Mouse (Mus musculus) layer of hippocampus, postnatal 14 days (tissue): ENCODE results near the gene Grm4. TPM values are rescaled to one million over a fixed set of nuclear protein-coding genes. Genes with fewer than 3 reads are reported as not detected.

Experiments
- DNase-seq, 2 experiments: peaks; one replicate each; pipeline ENCODE4 v3.0.0; 2021 to 2022; ENCODE audit warnings: low spot score in 2 of 2, mixed read lengths in 1 of 2
- total RNA-seq, 2 experiments: library from RNA; stranded (reverse); gene quantifications; 2 replicates each; pipeline ENCODE4 v1.2.3; 2021

Gene Grm4
- total RNA-seq, 2 experiments from 2014 or later = 10.7 to 19.3 TPM

DNA sequence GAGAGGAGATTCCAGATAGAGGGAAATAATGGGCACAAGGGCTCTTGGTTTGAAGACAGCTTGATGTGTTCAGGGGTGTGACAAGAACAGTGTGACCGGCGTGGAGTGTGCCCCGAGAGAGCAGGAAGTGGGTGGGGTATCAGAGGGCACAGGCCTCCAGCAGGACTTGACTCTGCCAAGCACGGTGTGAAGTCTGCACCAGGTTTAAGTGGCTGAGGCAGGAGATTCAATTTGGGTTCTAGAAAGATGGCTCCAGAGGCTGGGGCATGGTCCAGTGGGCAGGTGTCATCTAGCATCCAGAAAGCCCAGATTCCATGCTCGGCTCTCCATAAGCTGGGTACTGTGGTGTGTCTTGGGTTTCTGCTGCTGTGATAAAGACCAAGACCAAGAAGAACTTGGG lies 23.4 kb downstream of the Grm4 start:
- no peak for DNase-seq

DNA sequence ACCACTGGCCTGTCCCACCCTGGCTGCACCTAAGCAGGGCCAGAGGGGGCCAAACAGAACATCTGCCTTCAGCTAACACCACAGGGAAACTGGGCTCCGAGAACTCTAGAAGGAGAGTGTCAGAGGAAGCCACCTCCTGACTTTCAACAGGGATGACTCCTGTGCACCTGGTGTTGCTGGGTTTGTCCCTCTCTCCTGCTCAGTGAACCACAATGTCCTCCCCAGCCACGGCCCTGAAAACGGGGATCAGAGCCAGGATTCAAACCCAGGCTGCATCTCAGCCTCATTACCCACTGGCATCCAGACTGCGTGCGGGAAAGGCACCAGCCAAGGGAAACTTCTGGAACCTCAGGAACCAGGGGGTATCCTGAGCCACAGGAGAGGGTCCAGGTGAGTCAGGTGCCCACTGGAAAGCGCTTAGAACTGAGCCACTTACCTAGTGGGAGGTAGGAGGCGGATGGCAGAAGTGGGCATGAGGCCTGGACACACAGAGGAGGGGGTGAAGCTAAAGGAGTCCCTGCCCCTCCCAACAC lies 26.1 kb downstream of the Grm4 start:
- DNase-seq = no peak

DNA sequence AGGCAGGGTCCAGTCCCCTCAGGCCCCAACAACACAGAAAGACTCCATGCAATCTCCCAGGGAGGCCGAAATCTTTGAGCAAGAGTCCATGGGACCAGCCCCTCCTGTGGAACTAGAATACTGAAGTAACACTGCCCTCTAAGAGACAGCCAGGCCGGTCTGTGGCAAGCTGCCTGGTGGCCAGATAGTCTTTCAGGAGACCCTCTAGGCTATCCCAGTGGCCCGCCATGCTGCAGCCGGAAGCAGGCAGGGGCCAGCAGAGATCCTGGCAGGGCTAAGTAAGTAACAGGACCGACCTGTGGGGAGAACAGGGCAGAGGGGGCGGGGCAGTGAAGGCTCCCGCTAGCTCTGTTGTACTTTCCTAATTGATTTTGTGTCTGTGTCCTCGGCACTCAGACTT lies 27.2 kb downstream of the Grm4 start:
- DNase-seq = no peak

DNA sequence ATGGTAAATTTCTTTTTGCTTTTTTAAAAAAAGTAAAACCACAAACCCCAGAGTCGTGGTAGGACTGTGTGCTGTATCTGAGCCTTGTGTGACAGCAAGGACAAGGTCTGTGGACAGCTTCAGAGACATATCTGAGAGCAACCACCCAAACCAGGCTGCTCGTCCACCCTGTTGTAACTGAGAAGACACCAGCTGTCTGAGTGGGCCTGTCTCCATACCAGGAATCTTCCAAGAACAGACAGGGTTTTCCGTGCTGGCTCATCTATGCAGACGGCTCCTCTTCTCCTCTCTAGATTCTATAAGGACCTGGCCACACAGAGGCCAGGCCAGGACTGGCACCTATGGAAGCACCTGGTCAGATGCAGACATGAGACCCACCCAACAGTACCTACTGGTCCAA lies 27.8 kb downstream of the Grm4 start:
- no peak for DNase-seq

DNA sequence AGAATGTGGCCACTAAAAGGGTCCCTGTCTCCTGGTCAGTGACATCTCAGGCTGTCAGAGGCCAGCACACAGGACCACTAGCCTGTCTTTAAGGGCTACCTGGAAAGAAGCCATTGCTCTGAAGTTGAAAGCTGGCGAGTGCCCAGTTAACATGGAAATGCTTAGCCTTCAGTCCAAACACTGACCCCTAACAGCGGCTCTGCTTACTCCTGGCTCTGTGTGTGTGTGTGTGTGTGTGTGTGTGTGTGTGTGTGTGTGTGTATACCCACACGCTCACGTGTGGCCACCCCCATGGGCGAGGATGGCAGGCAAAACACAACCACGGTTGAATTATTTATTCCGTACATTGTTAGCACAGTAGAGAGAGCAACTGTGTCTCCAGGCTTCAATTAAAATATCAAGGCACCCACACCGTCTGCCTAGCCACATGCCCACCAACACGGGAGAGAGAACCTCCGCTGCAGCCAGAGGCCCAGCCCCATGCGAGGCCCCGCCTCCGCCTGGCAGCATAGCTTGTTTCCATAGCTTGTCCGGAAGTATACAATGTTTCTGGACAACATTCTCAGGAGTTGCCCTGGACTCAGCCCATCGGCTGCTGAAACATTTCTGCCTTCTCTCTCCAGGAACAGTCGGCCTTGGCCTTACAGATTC lies 32.9 kb downstream of the Grm4 start:
- no peak for DNase-seq

DNA sequence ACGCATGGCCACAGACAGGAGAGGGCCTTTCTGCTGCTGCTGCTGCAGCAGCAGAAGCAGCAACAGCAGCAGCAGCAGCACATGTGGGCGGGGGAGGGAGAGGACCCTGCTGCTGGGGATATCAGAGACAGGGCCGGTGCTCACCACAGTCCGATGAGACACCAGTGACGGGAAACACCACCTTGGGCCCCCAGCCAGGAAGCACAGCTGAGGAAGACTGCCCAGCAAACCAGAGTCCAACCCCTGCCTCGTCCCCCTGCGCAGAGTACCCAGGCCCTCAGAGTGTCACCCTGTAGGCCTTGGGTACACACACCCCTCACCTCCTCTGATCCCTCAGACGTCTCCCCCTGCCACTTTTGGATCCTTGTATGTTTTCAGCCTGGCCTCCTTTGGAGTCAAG lies 35.3 kb downstream of the Grm4 start:
- no peak for DNase-seq

DNA sequence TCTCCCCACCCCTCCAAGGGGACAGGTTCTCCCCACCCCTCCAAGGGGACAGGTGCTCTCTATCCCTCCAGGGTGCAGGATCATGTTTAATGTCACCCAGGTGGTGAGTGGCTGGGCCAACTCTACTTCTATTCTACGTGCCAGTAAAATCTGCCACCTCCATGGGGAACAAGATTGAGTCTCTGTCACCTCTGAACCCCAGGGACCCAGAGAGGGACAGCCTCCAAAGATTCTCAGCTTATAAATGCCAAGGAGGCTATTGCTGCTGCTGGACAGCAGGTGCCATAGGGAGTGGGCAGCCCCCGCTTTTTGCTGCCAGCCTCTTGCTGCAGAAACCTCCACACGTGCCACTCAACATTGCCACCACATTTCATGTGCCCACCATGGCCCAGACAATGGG lies 37.6 kb downstream of the Grm4 start:
- DNase-seq = no peak

DNA sequence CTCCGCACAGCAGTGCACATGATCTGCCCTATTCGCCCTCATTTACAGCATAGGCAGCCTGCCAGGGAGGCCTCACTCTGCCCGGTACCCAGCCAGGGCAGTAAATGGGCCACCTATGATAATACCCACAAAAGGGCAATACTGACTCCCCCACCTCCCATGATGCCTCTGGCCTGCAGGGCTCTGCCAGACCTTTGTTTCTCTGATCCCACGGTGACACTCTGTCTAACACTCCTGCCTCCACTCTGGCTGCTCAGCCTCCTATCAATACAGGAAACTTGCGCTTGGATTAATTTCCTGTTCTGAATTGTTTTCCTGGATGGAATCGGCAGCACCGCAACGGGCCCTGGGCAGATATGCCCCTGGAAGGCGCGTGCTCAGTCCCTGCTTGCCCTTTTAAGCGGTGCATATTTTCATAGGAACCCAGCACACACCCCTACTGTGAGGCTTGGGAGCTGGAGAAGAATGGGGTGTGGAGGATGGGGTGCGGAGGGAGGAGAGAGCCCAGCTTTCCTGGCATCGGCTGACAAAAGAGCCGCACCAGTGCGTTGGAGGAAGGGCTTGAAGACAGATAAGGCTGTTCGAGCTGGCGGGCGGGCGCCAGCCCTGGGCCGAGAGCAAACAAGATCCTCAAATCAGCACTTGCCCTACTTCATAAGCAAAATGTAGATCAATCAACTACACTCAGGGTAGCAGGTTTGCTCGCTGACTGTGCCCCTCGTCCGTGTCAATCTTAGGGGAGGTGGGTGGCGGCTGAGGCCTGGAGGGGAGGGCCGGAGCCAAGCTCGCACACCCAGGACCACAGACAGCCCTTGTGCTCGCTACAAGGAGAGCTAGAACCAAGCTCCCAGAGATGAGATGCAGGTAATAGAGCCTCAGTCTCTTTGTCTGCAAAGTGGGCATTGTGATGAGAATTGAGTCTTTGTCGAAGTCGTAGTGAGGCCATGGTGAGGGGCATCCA lies 40.8 kb downstream of the Grm4 start:
- no peak for DNase-seq

DNA sequence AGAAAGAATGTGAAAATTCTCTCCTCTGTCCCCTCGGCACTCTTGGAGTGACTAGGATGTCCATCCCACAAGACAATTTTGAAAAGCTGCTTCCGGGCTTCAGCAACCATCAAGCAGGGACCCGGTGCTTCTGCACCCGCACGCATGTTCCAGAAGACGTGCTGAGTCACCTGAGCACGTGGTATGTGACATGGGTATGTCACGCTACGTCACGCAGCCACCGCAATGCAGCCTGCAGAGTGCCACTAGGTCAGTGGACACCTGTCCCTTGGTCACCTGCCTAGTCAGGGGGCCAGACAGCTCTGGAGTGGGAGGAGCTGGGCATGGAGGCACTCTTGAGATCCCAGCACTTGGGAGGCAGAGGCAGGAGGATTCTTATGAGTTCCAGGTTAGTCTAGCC lies 45.6 kb downstream of the Grm4 start:
- no peak for DNase-seq

DNA sequence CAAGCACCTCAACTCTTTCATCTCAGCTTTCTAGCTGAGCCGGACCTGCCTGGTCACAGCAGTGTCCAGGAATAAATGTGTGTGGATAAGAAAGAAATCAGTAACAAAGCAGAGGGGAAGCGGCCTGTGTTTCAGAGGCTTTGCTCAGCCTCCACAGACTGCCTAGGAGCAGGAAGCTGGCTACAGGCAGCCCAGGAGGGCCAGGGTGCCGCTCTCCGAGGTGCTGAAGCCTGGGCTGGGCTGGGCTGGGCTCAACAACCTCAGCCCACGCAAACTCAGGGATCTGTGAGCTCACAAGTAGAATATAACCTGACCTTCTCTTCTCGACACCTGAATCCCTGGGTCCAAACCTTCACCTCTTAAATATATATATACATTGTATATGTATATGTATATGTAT lies 54.6 kb downstream of the Grm4 start:
- no peak for DNase-seq

DNA sequence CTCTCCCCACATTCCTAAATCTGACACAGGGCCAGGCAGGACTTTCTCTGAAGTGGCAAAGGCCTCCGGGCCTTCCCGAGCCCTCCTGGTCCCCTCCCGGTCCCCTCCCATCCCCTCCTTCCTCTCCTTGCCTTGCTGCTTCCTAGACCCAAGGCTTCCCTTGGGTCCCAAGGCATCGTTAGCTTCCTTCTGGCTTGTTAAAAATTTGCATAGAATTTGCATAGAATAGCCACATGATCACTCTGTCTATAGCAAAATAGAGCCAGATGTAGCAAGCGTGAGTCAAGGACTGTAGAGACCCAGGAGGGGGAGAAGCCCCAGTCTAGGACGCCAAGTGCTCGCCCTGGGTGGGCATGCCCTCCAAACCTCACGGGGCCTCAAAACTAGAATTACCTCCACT lies 55.3 kb downstream of the Grm4 start:
- no peak for DNase-seq

DNA sequence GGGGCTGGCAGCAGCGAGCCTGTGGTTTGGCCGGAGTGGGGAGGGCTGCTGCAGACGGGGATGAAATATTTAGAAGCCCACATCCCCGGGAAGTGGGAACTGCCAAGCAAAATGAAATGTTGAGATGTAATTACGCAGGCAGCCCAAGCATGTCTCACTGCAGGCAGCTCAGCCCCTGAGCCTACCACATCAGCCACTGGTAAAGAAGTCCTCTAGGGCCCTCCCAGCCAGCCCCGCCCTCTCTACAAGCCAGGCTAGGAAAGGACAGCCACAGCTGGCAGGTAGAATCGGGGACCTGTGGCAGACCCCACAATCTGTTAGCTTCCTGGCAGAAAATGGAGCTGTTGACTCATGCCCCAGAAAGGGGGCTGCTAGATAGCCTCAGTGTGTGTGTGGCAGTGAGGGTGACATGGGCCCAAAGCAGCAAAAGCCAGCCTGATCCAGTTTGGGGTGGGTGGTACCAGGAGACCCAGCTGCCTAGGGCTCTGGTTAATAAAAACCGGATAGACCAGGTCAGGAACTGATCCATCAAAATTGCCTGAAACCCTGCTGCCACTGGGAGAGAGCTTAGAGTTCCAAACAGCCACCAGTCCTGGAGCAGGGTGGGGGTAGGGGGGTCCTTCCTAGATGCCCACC lies 56.8 kb downstream of the Grm4 start:
- DNase-seq = no peak

DNA sequence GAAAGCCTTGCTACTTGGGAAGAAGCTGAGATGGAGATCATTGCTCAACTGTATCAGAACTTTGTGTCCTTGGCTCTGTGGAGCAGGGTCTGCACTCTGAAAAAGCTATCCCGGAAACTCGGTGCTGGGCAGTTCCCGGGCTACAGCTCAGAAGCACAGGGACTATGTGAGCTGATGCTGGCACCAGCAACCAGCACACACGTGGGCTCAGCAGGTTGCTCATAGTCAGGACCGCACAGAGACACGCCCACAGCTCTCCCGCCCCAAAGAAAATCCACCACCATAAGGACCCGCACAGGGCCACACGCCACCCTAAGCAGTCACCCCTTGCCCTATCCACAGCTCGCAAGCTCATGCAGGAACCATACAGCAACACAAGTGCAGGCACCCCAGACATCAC lies 61.2 kb downstream of the Grm4 start:
- no peak for DNase-seq

DNA sequence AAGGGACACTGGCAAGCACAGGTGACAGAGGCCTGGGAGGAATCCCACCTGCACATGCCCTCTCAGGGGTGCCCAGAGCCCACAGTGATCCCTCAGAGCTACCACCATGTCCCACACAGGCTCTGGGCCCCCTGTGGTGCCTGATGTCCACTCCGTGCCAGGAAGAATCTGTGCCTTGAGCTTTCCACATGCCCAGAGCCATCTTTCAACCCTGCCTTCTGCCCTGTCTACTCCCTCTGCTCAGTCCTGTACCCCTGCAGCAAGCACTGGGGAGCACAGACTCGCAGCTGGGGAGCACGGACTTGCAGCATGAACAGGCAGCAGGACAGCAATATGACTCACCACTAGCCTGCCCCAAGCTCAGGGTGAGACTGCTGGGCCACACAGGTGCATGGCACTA lies 62.0 kb downstream of the Grm4 start:
- no peak for DNase-seq

DNA sequence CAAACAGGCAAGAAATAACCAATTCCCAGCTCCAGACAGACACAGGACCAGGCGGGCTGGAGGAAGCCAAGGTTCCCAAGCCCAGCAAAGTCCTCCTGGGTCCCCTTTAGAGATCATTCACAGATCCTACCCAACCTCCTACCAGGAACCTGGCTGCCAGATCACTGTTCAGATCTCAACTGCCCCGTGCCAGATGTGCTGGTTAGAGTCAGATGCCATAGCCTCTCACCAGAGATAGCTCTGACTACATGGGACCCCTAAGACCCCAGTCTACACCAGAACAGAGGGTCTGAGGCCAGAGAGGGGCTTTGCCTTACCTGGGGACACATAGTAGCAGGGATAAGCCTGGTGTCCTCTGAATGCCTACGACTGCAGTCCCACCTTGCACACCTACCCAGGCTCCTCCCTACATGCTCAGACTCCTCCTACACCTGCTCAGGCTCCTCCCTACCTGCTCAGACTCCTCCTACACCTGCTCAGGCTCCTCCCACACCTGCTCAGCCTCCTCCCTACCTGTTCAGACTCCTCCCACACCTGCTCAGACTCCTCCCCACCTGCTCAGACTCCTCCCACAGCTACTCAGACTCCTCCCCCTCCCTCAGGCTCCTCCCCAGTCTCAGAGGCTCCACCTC lies 63.2 kb downstream of the Grm4 start:
- no peak for DNase-seq

DNA sequence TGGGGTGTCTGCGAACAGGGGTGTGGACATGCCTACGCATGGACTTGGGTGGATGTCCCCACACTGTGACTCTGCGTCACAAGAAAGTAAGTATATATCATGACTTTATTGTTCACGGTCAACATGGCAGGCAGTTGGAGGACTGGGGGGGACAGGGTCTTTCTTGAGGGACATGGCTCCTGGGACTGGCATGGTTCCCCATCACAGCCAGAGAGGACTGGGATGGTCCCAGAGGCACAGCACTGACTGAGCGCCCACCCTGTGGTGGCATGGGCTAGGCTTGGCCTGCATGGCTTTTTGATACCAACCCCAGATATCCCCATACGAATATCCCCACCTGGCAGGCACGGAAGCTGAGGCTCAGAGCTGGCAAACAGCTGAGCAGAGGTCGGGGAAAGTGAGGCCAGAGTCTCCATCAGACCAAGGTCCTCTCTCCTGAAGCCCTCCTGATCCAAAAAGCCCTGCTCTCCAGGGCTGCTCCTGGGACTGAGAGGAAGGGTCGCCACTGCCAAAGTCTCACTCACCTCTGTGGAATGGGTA lies 64.1 kb downstream of the Grm4 start:
- no peak for DNase-seq

DNA sequence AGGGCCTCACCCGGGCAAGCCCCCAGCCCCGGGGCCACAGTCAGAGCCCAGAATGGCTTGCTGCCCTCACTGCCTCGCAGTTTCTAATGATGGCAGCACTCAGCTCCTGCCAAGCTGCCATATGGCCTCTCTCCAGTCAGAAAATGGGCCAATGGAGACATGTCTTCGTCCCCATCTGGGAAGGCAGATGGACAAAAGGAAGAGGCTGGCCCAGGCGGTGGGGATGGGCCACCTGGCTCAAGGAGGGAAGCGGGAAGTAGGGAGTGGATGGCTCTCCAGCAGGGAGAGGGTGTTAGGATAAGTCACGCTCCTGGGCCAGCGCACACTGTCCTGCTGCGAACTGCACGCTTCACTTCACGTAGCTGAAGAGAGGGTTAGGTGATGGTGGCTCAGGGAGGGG lies 64.8 kb downstream of the Grm4 start:
- DNase-seq = peak in 1 of 2 experiments; percentile 42

DNA sequence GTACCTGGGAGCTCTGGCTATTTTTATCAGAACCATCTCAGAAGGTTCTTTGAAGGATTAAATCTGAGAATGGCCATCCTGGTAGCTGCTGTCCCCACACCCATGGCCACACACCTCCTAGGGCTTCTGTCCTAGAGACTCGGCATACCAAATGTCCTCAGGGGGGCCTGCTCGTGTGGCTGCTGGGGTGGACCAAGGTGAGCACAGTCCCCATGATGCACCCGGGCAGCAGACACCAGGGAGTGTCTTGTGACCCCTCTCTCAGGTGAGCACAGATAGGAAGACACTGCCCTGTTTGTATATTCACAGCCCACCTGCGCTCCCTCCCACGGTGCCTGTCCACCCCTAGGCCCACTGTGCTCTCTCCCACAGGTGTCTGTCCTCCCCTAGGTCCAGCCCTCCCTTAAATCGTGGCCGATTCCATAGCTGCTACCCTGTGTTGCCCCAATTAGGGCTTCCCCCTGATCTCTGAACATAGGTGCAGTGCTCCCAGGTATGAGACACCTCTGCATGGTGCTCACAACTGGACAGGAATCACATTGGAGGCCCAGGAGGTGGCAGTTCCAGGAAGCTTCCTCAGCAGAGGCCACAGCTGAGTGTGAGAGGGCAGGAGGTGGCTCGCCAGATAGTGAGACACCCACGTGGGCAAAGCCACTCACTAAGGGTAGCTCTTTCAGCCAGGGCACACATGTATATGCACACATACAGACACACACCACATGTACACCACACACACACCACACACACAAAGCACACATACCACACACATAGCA lies 66.0 kb downstream of the Grm4 start:
- DNase-seq = no peak

DNA sequence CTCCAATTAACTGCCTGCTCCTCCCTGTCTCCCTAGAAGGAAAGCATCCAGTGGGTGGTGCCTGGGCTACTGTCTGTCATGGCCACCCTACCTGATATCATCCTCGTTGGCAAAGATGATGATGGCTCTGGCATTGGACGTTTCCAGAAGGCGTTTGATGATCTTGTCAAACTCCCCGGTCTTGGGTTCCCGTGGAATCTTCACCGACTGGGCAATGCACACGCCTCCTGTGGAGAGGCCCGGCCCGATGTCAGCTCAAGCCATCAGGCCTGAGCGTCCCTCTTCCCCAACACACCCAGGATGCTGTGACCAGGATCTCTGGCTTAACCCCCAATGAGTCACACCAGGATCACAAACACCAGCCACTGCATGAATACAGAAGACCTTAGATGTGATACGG lies 66.8 kb downstream of the Grm4 start:
- no peak for DNase-seq

DNA sequence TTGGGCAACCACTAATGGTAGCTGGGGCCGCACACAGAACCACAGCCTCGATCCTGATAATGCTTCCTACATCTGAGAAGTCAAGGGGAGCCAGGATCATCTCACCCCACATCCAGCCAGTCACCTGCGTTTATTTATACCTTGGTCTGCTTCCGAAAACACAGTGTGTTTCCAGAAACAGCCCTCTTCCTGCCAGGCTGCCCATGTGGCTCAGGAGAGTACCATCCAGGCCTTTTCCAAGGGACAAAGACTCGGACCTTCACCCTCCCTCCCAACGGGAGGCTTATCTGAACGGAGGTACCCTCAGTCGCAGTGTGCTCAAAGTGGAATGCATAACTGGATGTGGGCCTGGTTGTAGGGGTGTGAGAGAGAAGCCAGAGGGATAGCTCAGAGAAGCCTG lies 68.2 kb downstream of the Grm4 start:
- no peak for DNase-seq
